Comparison of ENCODE assay signal across 40 mouse cellular contexts in the genomic region with DNA sequence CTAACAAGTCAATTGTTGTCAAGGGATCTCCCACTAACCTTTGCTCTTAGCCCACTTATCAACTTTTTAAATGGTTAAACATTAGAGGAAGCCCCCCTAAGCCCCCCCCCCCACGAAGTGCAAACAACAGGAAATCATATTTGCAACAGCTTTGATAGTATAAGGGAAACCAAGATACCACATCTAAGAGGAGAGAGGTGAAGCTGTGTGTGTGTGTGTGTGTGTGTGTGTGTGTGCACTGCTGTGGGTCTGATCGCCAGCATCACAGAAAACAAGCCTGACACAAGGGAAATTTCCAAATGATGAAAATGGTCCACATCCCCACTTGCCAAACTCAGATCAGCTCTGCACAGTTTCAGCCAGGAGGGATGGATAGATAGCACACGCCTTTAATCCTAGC. TPM values are rescaled to one million over a fixed set of nuclear protein-coding genes. Genes with fewer than 3 reads are reported as not detected.
DNase-seq lines count a peak whose midpoint lies in the region; ATAC-seq lines count a peak whose summit lies in the region.
"Had no signal": no experiment of that assay in that cellular context is flagged by ENCODE, and none has a peak within 500 bp of the region (broad histone marks: within the 10 kb centered on the region; RNA-seq: fewer than 3 reads in every experiment).

No protein-coding gene starts in this region.

- no peak for DNase-seq in intestine, embryonic 14.5 days (ENCODE audit: low spot score)
- peak; percentile 21 to 35 for DNase-seq in thymus, postnatal 36 days
- DNase-seq in cerebellum, postnatal 14 days, result no peak
- no peak for DNase-seq in adrenal gland, postnatal 25 days
- DNase-seq in urinary bladder, postnatal 14 days (ENCODE audit: low spot score), result no peak
- DNase-seq: adrenal gland, postnatal 10 days; cerebellum, adult 11 months; cerebellum, adult 9-10 months; embryo, embryonic 11 days; gastrocnemius, postnatal 25 days; heart, adult 18-20 months; heart, postnatal 36 days; kidney, adult 9 months; kidney, postnatal 25 days; lung, postnatal 36 days; right cerebral cortex, adult 18-20 months; spleen, adult 18-20 months had no signal

- H3K9ac ChIP-seq in intestine, embryonic 14.5 days (ENCODE audit: low read length), result no peak overlapping the region
- H3K9ac ChIP-seq in intestine, embryonic 16.5 days (ENCODE audit: low read depth, low read length), result no peak overlapping the region
- H3K9ac ChIP-seq: embryonic facial prominence, embryonic 12.5 days; hindbrain, embryonic 12.5 days; limb, embryonic 13.5 days; lung, embryonic 15.5 days; neural tube, embryonic 12.5 days had no signal

- H3K4me1 ChIP-seq in intestine, embryonic 14.5 days (replicated peaks; ENCODE audit: control insufficient read depth, insufficient read depth, low read length), result no peaks in the 10 kb centered on the region
- no peaks in the 10 kb centered on the region for H3K4me1 ChIP-seq in intestine, embryonic 16.5 days (ENCODE audit: control insufficient read depth, insufficient read depth, low read length)
- H3K4me1 ChIP-seq: embryonic facial prominence, embryonic 12.5 days; hindbrain, embryonic 12.5 days; limb, embryonic 13.5 days; lung, embryonic 15.5 days; neural tube, embryonic 12.5 days had no signal

- H3K4me3 ChIP-seq in intestine, embryonic 14.5 days (ENCODE audit: low read depth, low read length), result no peak overlapping the region
- H3K4me3 ChIP-seq in intestine, embryonic 16.5 days (ENCODE audit: low read length), result no peak overlapping the region
- H3K4me3 ChIP-seq: embryonic facial prominence, embryonic 12.5 days; hindbrain, embryonic 12.5 days; layer of hippocampus, adult 2 months; limb, embryonic 13.5 days; lung, embryonic 15.5 days; neural tube, embryonic 12.5 days had no signal

- 0 out of 2 replicates have a peak, but pooled peaks have one; percentile 45 for ATAC-seq in intestine, embryonic 14.5 days (replicated peaks; ENCODE audit: low FRiP score, low TSS enrichment, low read depth)
- ATAC-seq in intestine, embryonic 16.5 days, result no peak
- ATAC-seq in CD4-positive, CD25-positive, alpha-beta regulatory T cell, adult 4 months, result peak; percentile 75
- peak; percentile 76 for ATAC-seq in inflammation-experienced regulatory T-cells, adult 6 months
- ATAC-seq: forebrain, embryonic 14.5 days; hindbrain, postnatal 0 days; midbrain, embryonic 16.5 days had no signal

- peaks cover 40% of the 10 kb centered on the region for H3K36me3 ChIP-seq in intestine, embryonic 14.5 days (ENCODE audit: control insufficient read depth, insufficient read depth, low read length)
- 0 out of 2 replicates have a peak, but pooled peaks cover 3% of the 10 kb centered on the region for H3K36me3 ChIP-seq in intestine, embryonic 16.5 days (ENCODE audit: control insufficient read depth, insufficient read depth, low read length)

- H3K9me3 ChIP-seq in intestine, embryonic 14.5 days (ENCODE audit: control insufficient read depth, low read length), result no peaks in the 10 kb centered on the region
- no peaks in the 10 kb centered on the region for H3K9me3 ChIP-seq in intestine, embryonic 16.5 days (ENCODE audit: control insufficient read depth, low read length)
- H3K9me3 ChIP-seq: embryonic facial prominence, embryonic 12.5 days; hindbrain, embryonic 12.5 days; limb, embryonic 13.5 days; lung, embryonic 15.5 days; neural tube, embryonic 12.5 days had no signal

- H3K27ac ChIP-seq in intestine, embryonic 14.5 days (ENCODE audit: low read depth), result no peak overlapping the region
- H3K27ac ChIP-seq in intestine, embryonic 16.5 days (ENCODE audit: low read length), result no peak overlapping the region
- H3K27ac ChIP-seq: embryonic facial prominence, embryonic 12.5 days; hindbrain, embryonic 12.5 days; hindbrain, postnatal 0 days; layer of hippocampus, adult 2 months; limb, embryonic 13.5 days; lung, embryonic 15.5 days; neural tube, embryonic 12.5 days had no signal

- no peaks in the 10 kb centered on the region for H3K27me3 ChIP-seq in intestine, embryonic 14.5 days (replicated peaks; ENCODE audit: control insufficient read depth, insufficient read depth, low read length)
- no peaks in the 10 kb centered on the region for H3K27me3 ChIP-seq in intestine, embryonic 16.5 days (replicated peaks; ENCODE audit: control insufficient read depth, insufficient read depth, low read length)
- H3K27me3 ChIP-seq: embryonic facial prominence, embryonic 12.5 days; hindbrain, embryonic 12.5 days; limb, embryonic 13.5 days; lung, embryonic 15.5 days; neural tube, embryonic 12.5 days had no signal

- whole genome bisulfite sequencing in intestine, embryonic 14.5 days, result 47% methylated on average over 3 of the region's 3 CpGs
- 52% methylated on average over 3 of the region's 3 CpGs for WGBS in intestine, embryonic 16.5 days

- H3K4me2 ChIP-seq in intestine, embryonic 14.5 days (ENCODE audit: low read length), result no peak overlapping the region
- H3K4me2 ChIP-seq in intestine, embryonic 16.5 days (ENCODE audit: low read depth, low read length), result no peak overlapping the region
- H3K4me2 ChIP-seq: embryonic facial prominence, embryonic 12.5 days; heart, embryonic 11.5 days; hindbrain, embryonic 12.5 days; limb, embryonic 13.5 days; liver, embryonic 11.5 days; lung, embryonic 15.5 days; midbrain, embryonic 11.5 days; neural tube, embryonic 12.5 days had no signal

RNA-seq across cellular contexts. Expression of gene Samhd1, which starts 16.0 kb away (rescaled TPM):
- polyA plus RNA-seq in intestine, embryonic 14.5 days (2014; fragmentation: Nextera tagmentation; extraction: Ambion mirVana), result 28.1 and 28.7 TPM in 2 replicates
- 22.0 and 22.3 TPM in 2 replicates for polyA plus RNA-seq in intestine, embryonic 16.5 days (2015; fragmentation: Nextera tagmentation; extraction: Ambion mirVana)
- 100 to 1,000 TPM; 611 to 673 TPM for polyA plus RNA-seq in CD4-positive, CD25-positive, alpha-beta regulatory T cell, adult 4 months (2017; shearing (Covaris generic))
- 100 to 1,000 TPM; 383 to 537 (median 471) TPM for polyA plus RNA-seq in inflammation-experienced regulatory T-cells, adult 6 months (2017; shearing (Covaris generic))
- total RNA-seq in adrenal gland, postnatal 25 days (2021), result 18.0 and 26.1 TPM in 2 replicates

RNA-seq across cellular contexts. Expression of gene Tldc2, which starts 32.2 kb away (rescaled TPM):
- polyA plus RNA-seq in intestine, embryonic 14.5 days (2014; fragmentation: Nextera tagmentation; extraction: Ambion mirVana), result not detected in 2 replicates
- not detected in 2 replicates for polyA plus RNA-seq in intestine, embryonic 16.5 days (2015; fragmentation: Nextera tagmentation; extraction: Ambion mirVana)
- polyA plus RNA-seq in CD4-positive, CD25-positive, alpha-beta regulatory T cell, adult 4 months (2017; shearing (Covaris generic)), result not detected
- polyA plus RNA-seq in inflammation-experienced regulatory T-cells, adult 6 months (2017; shearing (Covaris generic)), result not detected
- total RNA-seq in adrenal gland, postnatal 25 days (2021), result not detected in 2 replicates
- total RNA-seq: adrenal gland, postnatal 10 days; gastrocnemius, adult 18-20 months; gastrocnemius, postnatal 25 days; heart, adult 18-20 months; heart, postnatal 36 days; hindbrain, postnatal 0 days; layer of hippocampus, adult 2 months; layer of hippocampus, postnatal 25 days; left cerebral cortex, adult 8-10 months; left cerebral cortex, postnatal 36 days; megakaryocyte, adult 5-6 weeks had no signal
- polyA plus RNA-seq: C2C12; embryonic facial prominence, embryonic 12.5 days; forebrain, embryonic 14.5 days; heart, embryonic 16.5 days; hindbrain, embryonic 12.5 days; limb, embryonic 13.5 days; liver, embryonic 11.5 days; liver, embryonic 16.5 days; lung, embryonic 15.5 days; midbrain, embryonic 11.5 days; midbrain, embryonic 16.5 days; neural tube, embryonic 12.5 days had no signal

RNA-seq across cellular contexts. Expression of gene Soga1, which starts 40.0 kb away (rescaled TPM):
- polyA plus RNA-seq in intestine, embryonic 14.5 days (2014; fragmentation: Nextera tagmentation; extraction: Ambion mirVana), result 4.7 and 6.1 TPM in 2 replicates
- 1.2 and 1.3 TPM in 2 replicates for polyA plus RNA-seq in intestine, embryonic 16.5 days (2015; fragmentation: Nextera tagmentation; extraction: Ambion mirVana)
- polyA plus RNA-seq in CD4-positive, CD25-positive, alpha-beta regulatory T cell, adult 4 months (2017; shearing (Covaris generic)), result under 1 TPM in 1 of 2 experiments, not detected in 1; 0.16 TPM
- under 1 TPM in 1 of 3 experiments, not detected in 2; 0.17 TPM for polyA plus RNA-seq in inflammation-experienced regulatory T-cells, adult 6 months (2017; shearing (Covaris generic))
- total RNA-seq in adrenal gland, postnatal 25 days (2021), result 45.8 and 49.1 TPM in 2 replicates

Comparison
In these comparisons a context has a peak if more than half of its experiments do, and no peak if none do; other contexts are left out.
1. DNase-seq: peak in thymus, postnatal 36 days (2 of 2); none in intestine, embryonic 14.5 days (single experiment), cerebellum, postnatal 14 days (0 of 2), adrenal gland, postnatal 25 days (single experiment) and urinary bladder, postnatal 14 days (single experiment).
2. RNA of gene Samhd1, which starts 16.0 kb away (polyA plus RNA-seq): 611 to 673 TPM in CD4-positive, CD25-positive, alpha-beta regulatory T cell, adult 4 months and 383 to 537 TPM in inflammation-experienced regulatory T-cells, adult 6 months; 28.1 to 28.7 TPM in intestine, embryonic 14.5 days and 22.0 to 22.3 TPM in intestine, embryonic 16.5 days; every median in the first group is over 10 times any median in the second.